Mouse (Mus musculus): ENCODE measurements around the gene Slc16a12. TPM values are rescaled to one million over a fixed set of nuclear protein-coding genes. Genes with fewer than 3 reads are reported as not detected.

Slc16a12 gene
- polyA plus RNA-seq, 2 experiments, result 4.8 to 9.7 TPM

- no peak for ATAC-seq (ENCODE audit: insufficient read depth)
- 21% methylated on average over 6 of the region's 6 CpGs for WGBS (ENCODE audit: insufficient replicate concordance)
Measured at GRCm38 (mm10) chr19:34772775-34773174, 25.7 kb upstream of the Slc16a12 start.

GRCm38 (mm10) chr19:34770764-34771163, 23.7 kb upstream of the Slc16a12 start:
- no peaks in the 10 kb centered on the region for H3K4me1 ChIP-seq (replicated peaks; ENCODE audit: control insufficient read depth in 2 of 2, insufficient read depth in 2 of 2, low read length in 1 of 2)
- no peaks in the 10 kb centered on the region for H3K9me3 ChIP-seq (ENCODE audit: control insufficient read depth, low read length)
- no peak overlapping the region for H3K4me2 ChIP-seq (ENCODE audit: low read depth)
- H3K27me3 ChIP-seq (ENCODE audit: control insufficient read depth, insufficient read depth, low read length), result no peaks in the 10 kb centered on the region
- H3K9ac ChIP-seq (replicated peaks), result no peak overlapping the region
- H3K36me3 ChIP-seq (replicated peaks; ENCODE audit: control insufficient read depth, insufficient read depth, low read depth), result no peaks in the 10 kb centered on the region
- no peak overlapping the region for H3K4me3 ChIP-seq (ENCODE audit: insufficient read depth in 1 of 2, low read depth in 2 of 2, low read length in 2 of 2)
- no peak for TF ChIP-seq EP300 (IDR thresholded peaks at IDR 0.05; ENCODE audit: low read depth)
- no peak for TF ChIP-seq CTCF (IDR thresholded peaks at IDR 0.05; ENCODE audit: low read depth)
- H3K27ac ChIP-seq, result no peak overlapping the region
- DNase-seq (ENCODE audit: low read depth in 3 of 3, low spot score in 3 of 3), result no peak
- WGBS (ENCODE audit: insufficient replicate concordance), result 56% methylated on average over 6 of the region's 6 CpGs
- no peak for ATAC-seq (ENCODE audit: insufficient read depth)

More at GRCm38 (mm10) chr19:34772775-34773174, 25.7 kb upstream of the Slc16a12 start:
- H3K4me3 ChIP-seq (ENCODE audit: insufficient read depth in 1 of 2, low read depth in 2 of 2, low read length in 2 of 2), result no peak overlapping the region
- no peaks in the 10 kb centered on the region for H3K36me3 ChIP-seq (replicated peaks; ENCODE audit: control insufficient read depth, insufficient read depth, low read depth)
- no peak overlapping the region for H3K4me2 ChIP-seq (ENCODE audit: low read depth)
- TF ChIP-seq EP300 (IDR thresholded peaks at IDR 0.05; ENCODE audit: low read depth), result no peak
- peak; percentile 57; the same call in 1 of the 2 replicates for TF ChIP-seq CTCF (IDR thresholded peaks at IDR 0.05; ENCODE audit: low read depth)
- no peaks in the 10 kb centered on the region for H3K9me3 ChIP-seq (ENCODE audit: control insufficient read depth, low read length)
- no peak overlapping the region for H3K27ac ChIP-seq
- H3K4me1 ChIP-seq (replicated peaks; ENCODE audit: control insufficient read depth in 2 of 2, insufficient read depth in 2 of 2, low read length in 1 of 2), result no peaks in the 10 kb centered on the region
- peak in 2 of 3 experiments; percentile 11 to 17 for DNase-seq (ENCODE audit: low read depth in 3 of 3, low spot score in 3 of 3)
- H3K9ac ChIP-seq (replicated peaks), result no peak overlapping the region
- no peaks in the 10 kb centered on the region for H3K27me3 ChIP-seq (ENCODE audit: control insufficient read depth, insufficient read depth, low read length)

DNA sequence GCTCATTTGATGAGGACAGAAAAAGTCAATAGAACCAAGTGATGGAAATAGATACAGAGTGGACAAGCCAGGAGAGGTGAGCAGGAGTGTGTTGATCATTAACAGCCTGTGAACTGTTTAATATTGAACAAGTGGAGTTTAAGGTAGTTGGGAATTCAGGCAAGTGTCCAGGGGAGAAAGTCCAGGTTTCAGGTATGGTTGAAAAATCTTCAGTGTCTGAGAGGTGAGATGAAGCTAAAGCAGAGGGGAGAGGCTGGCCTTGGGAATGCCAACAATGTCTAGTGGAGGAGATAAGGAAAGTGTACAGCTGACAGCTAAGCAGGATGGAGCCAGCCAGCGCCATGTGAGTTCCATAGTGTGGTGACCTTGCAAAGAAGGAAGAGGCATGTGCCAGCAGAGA, 11.7 kb upstream of the Slc16a12 start:
- H3K4me3 ChIP-seq (ENCODE audit: insufficient read depth in 1 of 2, low read depth in 2 of 2, low read length in 2 of 2), result no peak overlapping the region
- 68% methylated on average over 1 of the region's 1 CpGs for WGBS (ENCODE audit: insufficient replicate concordance)
- TF ChIP-seq CTCF (IDR thresholded peaks at IDR 0.05; ENCODE audit: low read depth) (no peak), EP300 (IDR thresholded peaks at IDR 0.05; ENCODE audit: low read depth) (no peak)
- H3K27me3 ChIP-seq (ENCODE audit: control insufficient read depth, insufficient read depth, low read length), result no peaks in the 10 kb centered on the region
- no peaks in the 10 kb centered on the region for H3K36me3 ChIP-seq (replicated peaks; ENCODE audit: control insufficient read depth, insufficient read depth, low read depth)
- no peak overlapping the region for H3K27ac ChIP-seq
- peak in 2 of 3 experiments; percentile 7 to 9 for DNase-seq (ENCODE audit: low read depth in 3 of 3, low spot score in 3 of 3)
- no peak overlapping the region for H3K9ac ChIP-seq (replicated peaks)
- no peak overlapping the region for H3K4me2 ChIP-seq (ENCODE audit: low read depth)
- peaks cover 3 to 7% of the 10 kb centered on the region in 2 experiments; a peak in 2 of 4 replicates for H3K4me1 ChIP-seq (replicated peaks; ENCODE audit: control insufficient read depth in 2 of 2, insufficient read depth in 2 of 2, low read length in 1 of 2)
- 0 out of 2 replicates have a peak, but pooled peaks have one; percentile 35 for ATAC-seq (ENCODE audit: insufficient read depth)
- no peaks in the 10 kb centered on the region for H3K9me3 ChIP-seq (ENCODE audit: control insufficient read depth, low read length)

DNA sequence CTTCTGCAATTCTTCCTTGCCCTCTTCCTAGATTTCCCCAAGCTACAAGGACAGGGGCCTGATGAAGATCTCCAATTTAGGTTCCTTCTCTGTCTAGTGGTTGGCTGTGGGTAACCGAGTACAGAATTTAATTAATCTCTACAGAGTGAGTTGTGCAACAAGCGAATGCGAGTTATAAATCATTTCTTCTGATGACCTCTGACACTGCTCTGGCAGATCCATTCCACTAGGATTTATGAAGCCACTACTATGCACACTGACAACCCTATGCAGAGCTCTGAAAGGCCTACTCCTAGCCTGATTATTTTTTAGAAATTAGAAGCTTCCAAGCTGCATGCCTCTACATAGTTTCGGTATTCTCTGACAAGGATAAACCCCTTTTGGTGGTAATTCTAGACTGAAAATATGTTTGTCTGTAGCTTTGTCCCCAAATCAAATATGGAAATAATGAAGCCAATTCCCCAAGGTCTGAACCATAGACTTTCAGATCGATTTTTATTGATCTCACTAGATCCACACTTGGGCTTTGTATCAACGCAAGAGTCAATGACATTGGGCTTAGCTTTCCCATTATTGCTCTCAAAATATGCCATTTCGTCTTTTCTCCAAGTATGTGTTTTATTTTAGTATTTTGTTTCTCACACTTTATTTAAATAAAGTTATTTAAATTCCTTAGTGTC, 9.6 kb upstream of the Slc16a12 start:
- no peaks in the 10 kb centered on the region for H3K27me3 ChIP-seq (ENCODE audit: control insufficient read depth, insufficient read depth, low read length)
- ATAC-seq (ENCODE audit: insufficient read depth), result no peak
- H3K9ac ChIP-seq (replicated peaks), result no peak overlapping the region
- H3K27ac ChIP-seq, result no peak overlapping the region
- WGBS (ENCODE audit: insufficient replicate concordance), result 61% methylated on average over 7 of the region's 7 CpGs
- DNase-seq (ENCODE audit: low read depth in 3 of 3, low spot score in 3 of 3), result no peak
- no peaks in the 10 kb centered on the region for H3K36me3 ChIP-seq (replicated peaks; ENCODE audit: control insufficient read depth, insufficient read depth, low read depth)
- TF ChIP-seq EP300 (IDR thresholded peaks at IDR 0.05; ENCODE audit: low read depth), result no peak
- TF ChIP-seq CTCF (IDR thresholded peaks at IDR 0.05; ENCODE audit: low read depth), result no peak
- peaks cover 3 to 12% of the 10 kb centered on the region in 2 experiments; a peak in 2 of 4 replicates for H3K4me1 ChIP-seq (replicated peaks; ENCODE audit: control insufficient read depth in 2 of 2, insufficient read depth in 2 of 2, low read length in 1 of 2)
- no peaks in the 10 kb centered on the region for H3K9me3 ChIP-seq (ENCODE audit: control insufficient read depth, low read length)
- no peak overlapping the region for H3K4me3 ChIP-seq (ENCODE audit: insufficient read depth in 1 of 2, low read depth in 2 of 2, low read length in 2 of 2)
- no peak overlapping the region for H3K4me2 ChIP-seq (ENCODE audit: low read depth)

GRCm38 (mm10) chr19:34755680-34756079, 8.6 kb upstream of the Slc16a12 start:
- ATAC-seq (ENCODE audit: insufficient read depth) (no peak), DNase-seq (ENCODE audit: low read depth in 3 of 3, low spot score in 3 of 3) (no peak)
- no peaks in the 10 kb centered on the region for H3K9me3 ChIP-seq (ENCODE audit: control insufficient read depth, low read length)
- no peaks in the 10 kb centered on the region for H3K27me3 ChIP-seq (ENCODE audit: control insufficient read depth, insufficient read depth, low read length)
- H3K36me3 ChIP-seq (replicated peaks; ENCODE audit: control insufficient read depth, insufficient read depth, low read depth), result no peaks in the 10 kb centered on the region
- H3K4me1 ChIP-seq (replicated peaks; ENCODE audit: control insufficient read depth in 2 of 2, insufficient read depth in 2 of 2, low read length in 1 of 2), result peaks cover 3 to 12% of the 10 kb centered on the region in 2 experiments; a peak in 2 of 4 replicates
- no peak overlapping the region for H3K27ac ChIP-seq
- TF ChIP-seq EP300 (IDR thresholded peaks at IDR 0.05; ENCODE audit: low read depth) (no peak), CTCF (IDR thresholded peaks at IDR 0.05; ENCODE audit: low read depth) (no peak)
- no peak overlapping the region for H3K4me2 ChIP-seq (ENCODE audit: low read depth)
- H3K9ac ChIP-seq (replicated peaks), result no peak overlapping the region
- 57% methylated on average over 1 of the region's 1 CpGs for WGBS (ENCODE audit: insufficient replicate concordance)
- no peak overlapping the region for H3K4me3 ChIP-seq (ENCODE audit: insufficient read depth in 1 of 2, low read depth in 2 of 2, low read length in 2 of 2)
